Mouse (Mus musculus) lung, adult 2 months (tissue): ENCODE data around the gene Tmem210.

ENCODE experiments used
- CTCF ChIP-seq: fragments of 200-500 bp; IDR thresholded peaks from 2 replicates; pipeline ENCODE4 v1.5.1; 2011; ENCODE audit warnings: mild to moderate bottlenecking, low read length, control low read depth; ENCODE audit not compliant: insufficient read depth
- POLR2A ChIP-seq: fragments of 200-500 bp; IDR thresholded peaks from 2 replicates; pipeline ENCODE4 v1.6.1; 2011; ENCODE audit warnings: low read depth, mild to moderate bottlenecking, control low read depth, low read length, borderline replicate concordance; ENCODE audit errors: extremely low read depth

DNA sequence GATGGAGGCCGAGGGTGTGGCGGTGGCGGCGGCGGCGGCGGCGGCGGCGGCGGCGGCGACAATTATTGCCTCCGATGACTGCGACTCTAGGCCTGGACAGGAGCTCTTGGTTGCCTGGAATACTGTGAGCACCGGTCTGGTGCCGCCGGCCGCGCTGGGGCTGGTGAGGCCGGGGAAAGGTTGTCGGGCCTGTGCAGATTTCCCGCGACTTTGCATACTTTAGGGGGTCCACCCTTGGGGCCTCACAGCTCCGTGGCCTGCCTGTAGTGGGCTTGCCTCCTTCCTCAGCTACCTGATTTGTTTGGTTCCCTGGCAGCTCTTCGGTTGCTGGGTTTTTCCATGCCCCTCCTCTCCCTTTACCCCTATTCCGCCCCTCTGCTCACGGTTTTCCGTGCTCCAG lies 15.4 kb upstream of the Tmem210 start:
- TF ChIP-seq CTCF (no peak), POLR2A (no peak)
